Mouse (Mus musculus): ENCODE measurements around the gene Mybbp1a.

DNA sequence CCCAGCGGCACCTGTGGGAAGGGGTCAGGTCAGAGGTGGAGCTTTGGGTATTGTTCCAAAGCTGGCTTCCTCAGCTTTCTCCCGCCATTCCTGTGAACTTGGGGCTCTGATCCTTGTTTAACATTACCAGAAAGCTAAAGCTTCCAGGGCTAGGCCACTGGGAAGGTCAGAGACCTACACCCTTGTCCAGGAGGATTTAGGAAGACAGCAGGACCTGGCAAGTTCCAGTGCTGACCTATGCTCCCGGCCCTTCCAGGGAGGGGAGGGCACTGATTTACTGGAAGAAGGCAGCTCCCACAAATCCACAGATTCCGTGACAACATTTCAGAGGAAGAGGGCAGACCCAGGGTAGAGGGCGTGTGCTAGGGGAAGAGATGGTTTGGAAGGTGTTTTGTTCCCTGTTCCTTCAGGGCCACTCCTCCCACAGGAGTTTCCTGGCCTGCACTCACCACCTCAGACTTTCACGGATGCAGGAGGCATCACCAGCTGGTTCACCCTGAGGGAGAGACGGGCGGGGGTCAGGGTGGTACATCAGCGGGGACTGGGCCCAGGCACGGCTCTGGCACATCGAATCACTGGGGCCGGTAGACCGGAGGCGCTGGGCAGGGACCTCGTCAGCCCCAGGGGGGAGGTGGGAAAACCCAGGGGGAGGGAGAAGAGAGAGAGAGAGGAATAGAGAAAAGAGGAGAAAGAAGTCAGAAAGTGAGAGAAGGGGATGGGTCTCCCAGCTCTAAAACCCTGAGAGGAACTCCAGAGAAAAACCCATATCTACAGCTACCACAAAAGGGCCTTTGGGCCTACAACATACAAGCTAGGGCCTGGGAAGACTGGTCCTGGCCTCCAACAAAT, 12.2 kb downstream of the Mybbp1a start:
- TF ChIP-seq CTCF (IDR thresholded peaks at IDR 0.05; ENCODE audit: borderline replicate concordance, insufficient read depth, low read depth, low read length) (no peak), POLR2A (IDR thresholded peaks at IDR 0.05; ENCODE audit: borderline replicate concordance, insufficient read depth, low read length) (no peak)
